Mouse (Mus musculus) erythroblast, embryonic 14.5 days (primary cell): ENCODE measurements around the gene Dcun1d2.

Experiments used
- GATA1 ChIP-seq: IDR thresholded peaks from 2 replicates; pipeline ENCODE4 v1.6.1; 2012; ENCODE audit warnings: low read length, inconsistent platforms, mixed read lengths
- TAL1 ChIP-seq: IDR thresholded peaks from 3 replicates; pipeline ENCODE4 v1.6.1; 2012; ENCODE audit warnings: low read length, inconsistent platforms, mixed read lengths

DNA sequence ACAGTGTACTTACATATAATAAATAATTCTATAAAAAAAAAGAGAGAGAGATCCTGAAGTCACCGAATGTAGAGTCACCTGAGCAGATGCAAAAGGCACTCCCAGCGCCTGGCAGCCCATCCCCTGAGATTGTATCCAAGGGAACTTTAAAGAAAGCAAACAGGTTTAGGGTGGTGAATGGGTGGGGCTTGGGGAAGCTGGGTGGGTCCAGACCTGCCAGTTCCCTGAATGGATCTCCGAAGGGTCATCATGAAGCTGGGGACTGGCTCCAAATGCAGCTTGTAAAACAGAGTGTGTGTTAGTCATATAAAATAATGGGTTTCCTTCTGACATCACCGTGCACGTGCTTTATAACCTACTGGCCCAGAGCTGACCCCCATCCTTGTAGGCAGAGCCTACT lies 81.6 kb downstream of the Dcun1d2 start:
- TF ChIP-seq GATA1 (no peak), TAL1 (no peak)
